Mouse (Mus musculus) neural tube, embryonic 12.5 days (tissue): Measurements from ENCODE around the gene B3gnt2. TPM values are rescaled to one million over a fixed set of nuclear protein-coding genes. Genes with fewer than 3 reads are reported as not detected.

Source experiments
- ATAC-seq: fragments of 200-750 bp; cut with Nextera tagmentation; 2 replicates; pipeline ENCODE4 v1.8.0; 2017; ENCODE audit warnings: low read depth, mild to moderate bottlenecking, moderate TSS enrichment, moderate library complexity; ENCODE audit not compliant: low FRiP score
- H3K27ac ChIP-seq: fragments of 300-500 bp; sonication (generic); 2 replicates; pipeline ENCODE4 v1.5.1; 2016
- H3K27me3 ChIP-seq: fragments of 300-500 bp; sonication (generic); replicated peaks from 2 replicates; pipeline ENCODE4 v1.6.1; 2016; ENCODE audit warnings: mild to moderate bottlenecking
- H3K36me3 ChIP-seq: fragments of 300-500 bp; sonication (generic); 2 replicates; pipeline ENCODE4 v1.6.1; 2016; ENCODE audit warnings: mild to moderate bottlenecking
- H3K4me1 ChIP-seq: fragments of 300-500 bp; sonication (generic); 2 replicates; pipeline ENCODE4 v1.6.1; 2016
- H3K4me2 ChIP-seq: fragments of 300-500 bp; sonication (generic); replicated peaks from 2 replicates; pipeline ENCODE4 v1.6.1; 2016; ENCODE audit warnings: mild to moderate bottlenecking
- H3K4me3 ChIP-seq: fragments of 300-500 bp; sonication (generic); 2 replicates; pipeline ENCODE4 v1.5.1; 2016
- H3K9ac ChIP-seq: fragments of 300-500 bp; sonication (generic); 2 replicates; pipeline ENCODE4 v1.6.1; 2016; ENCODE audit warnings: mild to moderate bottlenecking
- H3K9me3 ChIP-seq: fragments of 300-500 bp; sonication (generic); 2 replicates; pipeline ENCODE4 v1.6.1; 2016; ENCODE audit warnings: mild to moderate bottlenecking
- WGBS: fragments of 180-500 bp; shearing (Covaris S2); methylation state at CpG from one replicate; pipeline ENCODE4 v1.1.7; 2016; 5-methylcytosine and 5-hydroxymethylcytosine counted together
- polyA plus RNA-seq: library from polyadenylated mRNA; unstranded; fragments of >200 nt; fragmentation: Nextera tagmentation; extraction: Ambion mirVana; gene quantifications from 2 replicates; pipeline ENCODE4 v1.2.1, GENCODE M21; 2016

B3gnt2 gene
- polyA plus RNA-seq, 1 experiment from 2014 or later, result 3.0 TPM

DNA sequence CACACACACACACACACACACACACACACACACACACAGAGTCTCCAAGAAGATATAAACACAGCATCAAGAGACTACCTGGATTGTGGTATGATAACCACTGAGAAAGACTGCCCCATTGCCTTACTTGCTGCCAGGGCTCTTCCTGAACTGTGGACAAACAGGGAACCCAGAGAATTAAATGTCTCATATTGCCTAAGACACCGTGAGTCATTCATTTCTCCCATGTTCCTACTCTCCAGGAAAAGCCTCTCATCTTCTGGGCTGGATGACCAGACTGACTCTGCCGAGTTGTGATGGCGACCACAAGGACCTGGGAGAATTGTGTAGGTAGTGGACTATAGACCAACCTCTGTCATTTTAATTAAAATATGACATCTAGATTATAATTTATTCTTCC lies 149.4 kb downstream of the B3gnt2 start:
- no peak overlapping the region for H3K4me2 ChIP-seq
- H3K9me3 ChIP-seq, result no peaks in the 10 kb centered on the region
- H3K9ac ChIP-seq, result no peak overlapping the region
- H3K27ac ChIP-seq, result no peak overlapping the region
- WGBS, result 92% methylated on average over 3 of the region's 3 CpGs
- H3K4me3 ChIP-seq, result no peak overlapping the region
- ATAC-seq, result no peak
- H3K27me3 ChIP-seq, result no peaks in the 10 kb centered on the region
- no peaks in the 10 kb centered on the region for H3K36me3 ChIP-seq
- H3K4me1 ChIP-seq, result no peaks in the 10 kb centered on the region

DNA sequence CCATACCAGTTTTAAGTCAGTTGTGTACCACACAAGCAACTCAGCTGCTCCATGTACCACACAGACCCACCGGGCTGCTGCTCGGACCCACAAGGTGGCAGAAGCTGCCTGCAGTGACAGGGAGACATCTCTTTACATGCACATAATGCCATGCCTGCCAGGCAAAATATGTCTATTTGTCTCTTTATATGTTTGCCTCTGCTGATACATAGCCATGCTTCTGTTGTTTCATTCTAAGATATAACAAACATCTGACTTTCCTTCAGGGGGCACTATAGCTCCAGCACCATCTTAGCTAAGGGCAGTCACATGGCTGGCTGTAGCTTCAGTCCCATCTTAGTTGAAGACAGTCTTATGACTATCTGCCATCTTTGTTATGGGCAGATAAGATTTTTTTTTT lies 150.2 kb downstream of the B3gnt2 start:
- no peaks in the 10 kb centered on the region for H3K27me3 ChIP-seq
- peak; percentile 83; the same call in 1 of the 2 replicates for ATAC-seq
- H3K4me3 ChIP-seq, result no peak overlapping the region
- no peaks in the 10 kb centered on the region for H3K36me3 ChIP-seq
- H3K9ac ChIP-seq, result no peak overlapping the region
- 96% methylated on average over 2 of the region's 2 CpGs for WGBS
- no peak overlapping the region for H3K27ac ChIP-seq
- H3K4me1 ChIP-seq, result no peaks in the 10 kb centered on the region
- H3K4me2 ChIP-seq, result no peak overlapping the region
- no peaks in the 10 kb centered on the region for H3K9me3 ChIP-seq

Other genes starting within 250 kb of the B3gnt2 start
- 4.6 and 6.3 TPM in 2 replicates for gene Zrsr1, start 111.0 kb upstream of the B3gnt2 start, polyA plus RNA-seq
- 5.6 and 6.2 TPM in 2 replicates for gene Gm28048, start 121.1 kb upstream of the B3gnt2 start, polyA plus RNA-seq
- gene Commd1, start 121.4 kb upstream of the B3gnt2 start, polyA plus RNA-seq, result 302 and 325 TPM in 2 replicates
- 346 and 347 TPM in 2 replicates for gene Cct4, start 129.6 kb upstream of the B3gnt2 start, polyA plus RNA-seq
- gene Fam161a, start 146.6 kb upstream of the B3gnt2 start, polyA plus RNA-seq, result 3.3 and 4.8 TPM in 2 replicates